Mouse (Mus musculus) yolk sac, embryonic 10.5 days (tissue): ENCODE measurements at regions not wholly inside any gene's neighbourhood (a gene's known extent, or its start where the extent isn't known, plus 50 kb on each side); places are given as distances from the start of the nearest gene placed in this dataset.
A peak's percentile ranks its signal among the peaks of the same experiment; 100 is the strongest.

Source experiments
- DNase-seq: peaks from one replicate; pipeline ENCODE4 v3.0.0-alpha.2; 2017; ENCODE audit warnings: low spot score

GRCm38 (mm10) chr10:44826271-44826670 is 240.7 kb upstream of the Prep start:
- DNase-seq = no peak

GRCm38 (mm10) chr10:44821666-44822065 is 245.3 kb upstream of the Prep start:
- no peak for DNase-seq

- no peak for DNase-seq
Measured at GRCm38 (mm10) chr10:44820379-44820778, 246.6 kb upstream of the Prep start.

- DNase-seq = no peak
Measured at GRCm38 (mm10) chr10:44819361-44819760, 247.6 kb upstream of the Prep start.

- no peak for DNase-seq
Measured at GRCm38 (mm10) chr10:44818615-44819014, 248.4 kb upstream of the Prep start.

GRCm38 (mm10) chr10:44796205-44796604 is 267.9 kb upstream of the Prdm1 start:
- no peak for DNase-seq

- no peak for DNase-seq
Measured at GRCm38 (mm10) chr10:44785386-44785785, 257.1 kb upstream of the Prdm1 start.

- DNase-seq = no peak
Measured at GRCm38 (mm10) chr10:44780381-44780958, 252.2 kb upstream of the Prdm1 start.

- DNase-seq = no peak
Measured at GRCm38 (mm10) chr10:44779568-44780207, 251.4 kb upstream of the Prdm1 start.

- no peak for DNase-seq
Measured at GRCm38 (mm10) chr10:44777214-44777613, 248.9 kb upstream of the Prdm1 start.

- DNase-seq = no peak
Measured at GRCm38 (mm10) chr10:44776175-44776574, 247.9 kb upstream of the Prdm1 start.

- DNase-seq = no peak
Measured at GRCm38 (mm10) chr10:44765527-44765926, 237.2 kb upstream of the Prdm1 start.

GRCm38 (mm10) chr10:44763102-44763501 is 234.8 kb upstream of the Prdm1 start:
- DNase-seq = peak; percentile 25

GRCm38 (mm10) chr10:44762068-44762467 is 233.8 kb upstream of the Prdm1 start:
- no peak for DNase-seq

GRCm38 (mm10) chr10:44761324-44761723 is 233.0 kb upstream of the Prdm1 start:
- DNase-seq = no peak

GRCm38 (mm10) chr10:44755355-44755957 is 227.2 kb upstream of the Prdm1 start:
- no peak for DNase-seq

GRCm38 (mm10) chr10:44754930-44755329 is 226.6 kb upstream of the Prdm1 start:
- no peak for DNase-seq

- DNase-seq = no peak
Measured at GRCm38 (mm10) chr10:44752719-44753390, 224.6 kb upstream of the Prdm1 start.

- DNase-seq = peak; percentile 61
Measured at GRCm38 (mm10) chr10:44751061-44751460, 222.8 kb upstream of the Prdm1 start.

GRCm38 (mm10) chr10:44749206-44749605 is 220.9 kb upstream of the Prdm1 start:
- DNase-seq = no peak

GRCm38 (mm10) chr10:44747419-44747818 is 219.1 kb upstream of the Prdm1 start:
- DNase-seq = no peak

- DNase-seq = peak; percentile 32
Measured at GRCm38 (mm10) chr10:44744221-44744620, 215.9 kb upstream of the Prdm1 start.

GRCm38 (mm10) chr10:44733641-44734040 is 205.3 kb upstream of the Prdm1 start:
- no peak for DNase-seq
